Mouse (Mus musculus) midbrain, embryonic 14.5 days (tissue): ENCODE data around the gene Epm2aip1. TPM values are rescaled to one million over a fixed set of nuclear protein-coding genes. Genes with fewer than 3 reads are reported as not detected.
A peak's percentile ranks its signal among the peaks of the same experiment; 100 is the strongest.

Experiments used
- ATAC-seq: fragments of 200-750 bp; cut with Nextera tagmentation; 2 replicates; pipeline ENCODE4 v1.8.0; 2017; ENCODE audit warnings: moderate number of reproducible peaks, moderate library complexity; ENCODE audit not compliant: low FRiP score, low TSS enrichment
- DNase-seq: peaks from one replicate; pipeline ENCODE4 v3.0.0-alpha.2; 2015
- H3K27ac ChIP-seq: fragments of 300-500 bp; sonication (generic); replicated peaks from 2 replicates; pipeline ENCODE4 v1.5.1; 2014; ENCODE audit warnings: mild to moderate bottlenecking, low read depth, low read length, moderate library complexity
- H3K27me3 ChIP-seq: fragments of 300-500 bp; sonication (generic); 2 replicates; pipeline ENCODE4 v1.6.1; 2014; ENCODE audit warnings: low read length, control low read depth, mixed read lengths; ENCODE audit not compliant: control insufficient read depth, insufficient read depth
- H3K36me3 ChIP-seq: fragments of 300-500 bp; sonication (generic); 2 replicates; pipeline ENCODE4 v1.6.1; 2014; ENCODE audit warnings: low read length, control low read depth; ENCODE audit not compliant: control insufficient read depth, insufficient read depth
- H3K4me1 ChIP-seq: fragments of 300-500 bp; sonication (generic); 2 replicates; pipeline ENCODE4 v1.6.1; 2014; ENCODE audit warnings: mild to moderate bottlenecking, antibody characterized with exemption, low read length, control low read depth; ENCODE audit not compliant: control insufficient read depth, insufficient read depth
- H3K4me2 ChIP-seq: fragments of 300-500 bp; sonication (generic); 2 replicates; pipeline ENCODE4 v1.6.1; 2014; ENCODE audit warnings: mild to moderate bottlenecking, low read length, moderate library complexity
- H3K4me3 ChIP-seq: fragments of 300-500 bp; sonication (generic); replicated peaks from 2 replicates; pipeline ENCODE4 v1.5.1; 2014; ENCODE audit warnings: low read depth, low read length
- H3K9ac ChIP-seq: fragments of 300-500 bp; sonication (generic); replicated peaks from 2 replicates; pipeline ENCODE4 v1.6.1; 2014; ENCODE audit warnings: mild to moderate bottlenecking, low read length, moderate library complexity
- H3K9me3 ChIP-seq: fragments of 300-500 bp; sonication (generic); 2 replicates; pipeline ENCODE4 v1.6.1; 2016; ENCODE audit warnings: low read length, control low read depth, mixed read lengths; ENCODE audit not compliant: control insufficient read depth
- whole genome bisulfite sequencing: fragments of 180-500 bp; shearing (Covaris S2); extraction: QIAGEN DNeasy Blood & Tissue Kit; methylation state at CpG from one replicate; pipeline ENCODE4 v1.1.7; 2014; 5-methylcytosine and 5-hydroxymethylcytosine counted together
- polyA plus RNA-seq: library from polyadenylated mRNA; unstranded; fragments of >200 nt; fragmentation: Nextera tagmentation; extraction: Ambion mirVana; gene quantifications from 2 replicates; pipeline ENCODE4 v1.2.1, GENCODE M21; 2014

Gene Epm2aip1
- polyA plus RNA-seq, 1 experiment from 2014 or later: 93.4 TPM

- Histone ChIP-seq H3K4me2 (no peak overlapping the region), H3K9me3 (no peaks in the 10 kb centered on the region), H3K4me3 (no peak overlapping the region), H3K4me1 (peaks cover 5% of the 10 kb centered on the region; the same call in 1 of the 2 replicates), H3K36me3 (no peaks in the 10 kb centered on the region), H3K27ac (no peak overlapping the region; the same call in 1 of the 2 replicates), H3K9ac (no peak overlapping the region), H3K27me3 (no peaks in the 10 kb centered on the region)
- WGBS: 54% methylated on average over 11 of the region's 11 CpGs
- ATAC-seq (no peak), DNase-seq (peak; percentile 47)
These were observed 18.9 kb downstream of the Epm2aip1 start for GRCm38 (mm10) chr9:111290539-111291100.

GRCm38 (mm10) chr9:111293234-111293633, 21.5 kb downstream of the Epm2aip1 start:
- Histone ChIP-seq H3K27ac (no peak overlapping the region), H3K27me3 (no peaks in the 10 kb centered on the region), H3K4me3 (no peak overlapping the region), H3K9ac (no peak overlapping the region), H3K4me1 (0 out of 2 replicates have a peak, but pooled peaks cover 2% of the 10 kb centered on the region), H3K4me2 (no peak overlapping the region), H3K9me3 (no peaks in the 10 kb centered on the region), H3K36me3 (no peaks in the 10 kb centered on the region)
- no peak for DNase-seq
- WGBS: 89% methylated on average over 4 of the region's 4 CpGs
- ATAC-seq: no peak

DNA sequence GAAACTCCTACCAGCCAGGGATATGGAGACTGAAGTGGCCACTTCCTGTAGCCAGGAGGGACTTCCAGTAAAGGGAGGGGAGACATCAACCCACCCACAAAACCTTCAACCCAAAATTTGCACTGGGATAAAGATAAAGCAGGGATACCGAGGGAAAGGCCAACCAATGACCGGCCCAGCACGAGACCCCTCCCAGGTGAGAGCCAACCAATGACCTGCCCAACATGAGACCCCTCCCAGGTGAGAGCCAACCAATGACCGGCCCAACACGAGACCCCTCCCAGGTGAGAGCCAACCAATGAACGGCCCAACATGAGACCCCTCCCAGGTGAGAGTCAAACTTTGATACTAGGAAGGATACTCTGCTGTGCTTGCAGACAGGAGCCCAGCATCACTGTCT, 23.2 kb downstream of the Epm2aip1 start:
- Histone ChIP-seq H3K4me2 (no peak overlapping the region), H3K27me3 (no peaks in the 10 kb centered on the region), H3K36me3 (no peaks in the 10 kb centered on the region), H3K4me1 (no peaks in the 10 kb centered on the region), H3K4me3 (no peak overlapping the region), H3K27ac (no peak overlapping the region), H3K9ac (no peak overlapping the region), H3K9me3 (no peaks in the 10 kb centered on the region)
- ATAC-seq: no peak
- 92% methylated on average over 6 of the region's 6 CpGs for WGBS
- DNase-seq: no peak

GRCm38 (mm10) chr9:111295323-111295722, 23.6 kb downstream of the Epm2aip1 start:
- H3K9me3 ChIP-seq: no peaks in the 10 kb centered on the region

GRCm38 (mm10) chr9:111296433-111296832, 24.7 kb downstream of the Epm2aip1 start:
- DNase-seq: no peak
- H3K4me1 ChIP-seq: no peaks in the 10 kb centered on the region
- no peaks in the 10 kb centered on the region for H3K36me3 ChIP-seq
- no peak overlapping the region for H3K9ac ChIP-seq
- H3K27me3 ChIP-seq: no peaks in the 10 kb centered on the region
- H3K4me3 ChIP-seq: no peak overlapping the region
- no peak overlapping the region for H3K4me2 ChIP-seq
- WGBS: 77% methylated on average over 7 of the region's 7 CpGs
- no peak overlapping the region for H3K27ac ChIP-seq
- H3K9me3 ChIP-seq: no peaks in the 10 kb centered on the region
- no peak for ATAC-seq

More at GRCm38 (mm10) chr9:111295323-111295722, 23.6 kb downstream of the Epm2aip1 start:
- no peaks in the 10 kb centered on the region for H3K36me3 ChIP-seq
- H3K4me2 ChIP-seq: no peak overlapping the region
- H3K27ac ChIP-seq: no peak overlapping the region
- no peaks in the 10 kb centered on the region for H3K27me3 ChIP-seq
- H3K4me3 ChIP-seq: no peak overlapping the region
- 63% methylated on average over 2 of the region's 2 CpGs for WGBS
- ATAC-seq (no peak), DNase-seq (no peak)
- no peaks in the 10 kb centered on the region for H3K4me1 ChIP-seq
- H3K9ac ChIP-seq: no peak overlapping the region

DNA sequence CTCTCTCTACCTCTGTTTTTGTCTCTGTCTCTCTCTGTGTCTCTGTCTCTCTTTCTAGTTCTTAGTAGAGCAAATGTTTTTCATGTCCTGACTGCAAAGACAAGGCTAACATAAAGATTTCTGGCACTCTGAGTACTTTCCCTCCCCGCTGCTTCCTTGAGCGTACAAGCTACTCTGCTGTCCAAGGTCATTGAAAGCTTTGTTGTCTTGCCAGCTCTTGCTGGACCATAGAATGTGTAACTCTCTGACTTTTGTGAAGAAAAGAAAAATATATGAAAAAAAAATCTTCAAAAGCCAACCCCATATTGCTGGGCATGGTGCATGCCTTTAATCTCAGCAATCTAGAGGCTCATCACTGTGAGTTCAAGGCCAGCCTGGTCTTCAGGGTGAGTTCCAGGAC, 26.9 kb downstream of the Epm2aip1 start:
- Histone ChIP-seq H3K36me3 (no peaks in the 10 kb centered on the region), H3K9ac (no peak overlapping the region), H3K27me3 (no peaks in the 10 kb centered on the region), H3K9me3 (no peaks in the 10 kb centered on the region), H3K4me1 (no peaks in the 10 kb centered on the region), H3K4me3 (no peak overlapping the region), H3K27ac (no peak overlapping the region), H3K4me2 (no peak overlapping the region)
- 88% methylated on average over 2 of the region's 2 CpGs for WGBS
- ATAC-seq: no peak
- DNase-seq: no peak

DNA sequence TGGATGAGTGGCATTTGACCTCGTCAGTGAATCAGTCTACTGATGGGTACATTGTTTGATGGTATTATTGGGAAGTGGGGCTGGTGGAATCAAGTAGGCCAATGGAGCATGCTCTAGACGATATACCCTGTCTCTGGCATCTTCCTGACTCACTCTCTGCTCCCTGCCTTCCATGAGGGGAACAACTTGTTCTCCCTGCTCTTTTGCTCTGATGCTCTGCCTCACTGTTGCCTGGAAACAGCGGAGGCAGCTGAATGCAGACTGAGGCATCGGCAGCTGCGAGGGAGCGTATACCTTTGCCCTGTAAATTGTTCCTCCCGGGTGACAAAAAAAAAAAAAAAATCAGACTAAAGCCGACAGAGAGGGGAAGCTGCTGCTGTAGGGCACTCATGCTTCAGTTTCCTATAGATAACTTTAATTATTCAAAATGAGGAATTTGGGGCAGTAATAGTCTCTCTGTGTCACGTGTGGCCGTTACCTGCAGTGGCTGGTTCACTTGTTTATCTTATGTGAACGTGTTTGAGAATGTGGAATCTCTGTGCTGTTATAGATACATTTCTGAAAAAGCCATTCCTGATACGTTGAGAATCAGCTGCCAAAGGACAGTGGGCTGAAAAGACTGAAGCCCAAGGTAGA, 30.6 kb downstream of the Epm2aip1 start:
- no peak overlapping the region for H3K27ac ChIP-seq
- DNase-seq: peak; percentile 45

GRCm38 (mm10) chr9:111304036-111304435, 32.3 kb downstream of the Epm2aip1 start:
- Histone ChIP-seq H3K4me2 (no peak overlapping the region), H3K4me3 (no peak overlapping the region), H3K4me1 (no peaks in the 10 kb centered on the region), H3K36me3 (no peaks in the 10 kb centered on the region), H3K27ac (no peak overlapping the region), H3K9ac (no peak overlapping the region), H3K9me3 (no peaks in the 10 kb centered on the region), H3K27me3 (no peaks in the 10 kb centered on the region)
- WGBS: 90% methylated on average over 6 of the region's 6 CpGs
- ATAC-seq: no peak
- DNase-seq: no peak

More for the DNA sequence above, 30.6 kb downstream of the Epm2aip1 start:
- Histone ChIP-seq H3K9me3 (no peaks in the 10 kb centered on the region), H3K36me3 (no peaks in the 10 kb centered on the region), H3K9ac (no peak overlapping the region), H3K4me1 (no peaks in the 10 kb centered on the region), H3K27me3 (no peaks in the 10 kb centered on the region), H3K4me3 (no peak overlapping the region), H3K4me2 (no peak overlapping the region)
- ATAC-seq: no peak
- 48% methylated on average over 12 of the region's 12 CpGs for WGBS

GRCm38 (mm10) chr9:111306142-111306541, 34.4 kb downstream of the Epm2aip1 start:
- no peak for DNase-seq
- Histone ChIP-seq H3K4me1 (0 out of 2 replicates have a peak, but pooled peaks cover 2% of the 10 kb centered on the region), H3K4me2 (no peak overlapping the region), H3K36me3 (no peaks in the 10 kb centered on the region), H3K27me3 (peaks cover 18% of the 10 kb centered on the region), H3K9ac (no peak overlapping the region), H3K27ac (no peak overlapping the region), H3K4me3 (no peak overlapping the region), H3K9me3 (no peaks in the 10 kb centered on the region)
- no peak for ATAC-seq
- WGBS: 89% methylated on average over 7 of the region's 7 CpGs
